Mouse (Mus musculus): ENCODE results near the gene Obsl1. TPM values are rescaled to one million over a fixed set of nuclear protein-coding genes. Genes with fewer than 3 reads are reported as not detected.

Gene Obsl1
- polyA plus RNA-seq, 1 experiment from 2014 or later, result not detected

DNA sequence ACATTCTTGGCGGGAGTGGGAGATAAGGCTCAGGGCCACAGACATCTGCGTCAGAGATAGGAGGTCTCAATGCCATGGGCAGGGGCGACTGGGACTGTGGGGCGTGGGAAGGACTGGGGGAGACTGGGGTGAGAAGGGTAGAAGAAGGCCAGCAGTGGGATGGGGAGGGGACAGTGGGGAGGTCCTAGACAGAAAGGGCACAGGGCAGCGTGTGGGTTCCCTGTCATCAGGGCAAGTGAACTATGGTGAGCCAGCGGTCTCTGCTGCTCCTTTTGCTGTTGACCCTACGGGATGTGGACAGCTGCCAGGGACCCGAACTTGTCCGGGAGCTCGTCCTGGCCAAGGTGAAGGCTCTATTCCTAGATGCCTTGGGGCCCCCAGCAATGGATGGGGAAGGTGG lies 754 bp upstream of the Obsl1 start, which contains the start of gene Inha:
TSS of gene Inha (plus strand) at position 72 of the 400 bp plus-strand sequence.
- H3K27ac ChIP-seq, result no peak within 1 kb of the TSS
- H3K79me2 ChIP-seq (ENCODE audit: inconsistent target), result no peaks in the 10 kb centered on the region
- WGBS (ENCODE audit: missing documents), result 88% methylated on average over 10 of the region's 10 CpGs
- no peak within 1 kb of the TSS for H3K4me3 ChIP-seq (ENCODE audit: inconsistent target)
- H3K36me3 ChIP-seq (ENCODE audit: inconsistent target), result no peaks in the 10 kb centered on the region

- no peak overlapping the region for H3K27ac ChIP-seq
- no peaks in the 10 kb centered on the region for H3K79me2 ChIP-seq (ENCODE audit: inconsistent target)
- H3K36me3 ChIP-seq (ENCODE audit: inconsistent target), result no peaks in the 10 kb centered on the region
- 2% methylated on average over 81 of the region's 84 CpGs for WGBS (ENCODE audit: missing documents)
- H3K4me3 ChIP-seq (ENCODE audit: inconsistent target), result no peak overlapping the region
Observed at GRCm38 (mm10) chr1:75505159-75505955, 895 bp downstream of the Obsl1 start.

DNA sequence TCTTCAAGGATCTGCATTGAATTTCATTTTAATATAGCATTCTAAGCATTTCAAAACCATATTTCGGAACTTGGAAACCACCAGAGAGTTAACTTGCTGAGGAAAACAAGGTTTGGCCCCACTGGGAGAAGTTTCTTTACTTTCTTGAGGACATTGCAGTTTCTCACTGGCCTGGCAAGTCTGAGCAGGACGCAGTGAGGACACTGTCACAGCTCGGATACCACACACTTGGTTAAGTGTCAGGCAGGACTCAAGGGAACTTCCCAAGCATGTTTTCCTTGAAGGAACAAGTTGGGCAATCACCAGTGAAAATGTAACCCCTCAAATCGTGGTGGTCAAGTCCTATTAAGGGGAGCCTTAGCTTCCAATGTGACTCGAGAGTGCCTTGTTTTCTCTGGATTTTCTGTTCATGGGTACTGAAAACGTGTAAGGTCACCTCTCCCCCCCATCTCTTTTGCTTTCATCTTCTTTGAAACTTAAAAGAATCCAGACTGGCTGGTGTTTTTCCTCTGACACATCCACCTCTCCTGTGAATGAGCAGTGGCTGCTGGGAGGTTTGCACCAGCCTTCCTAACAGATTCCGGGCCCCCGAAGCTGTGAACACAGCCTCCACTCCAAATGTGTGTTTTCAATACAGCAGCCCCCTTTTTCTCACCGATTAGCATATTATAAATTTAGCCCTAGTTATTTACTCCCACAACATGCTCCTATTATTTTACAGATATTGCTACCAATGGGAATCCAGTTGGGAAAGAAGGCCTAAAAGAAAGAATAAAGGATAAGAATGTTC lies 1.8 kb downstream of the Obsl1 start:
- Histone ChIP-seq H3K27ac (no peak overlapping the region), H3K4me3 (ENCODE audit: inconsistent target) (no peak overlapping the region), H3K36me3 (ENCODE audit: inconsistent target) (no peaks in the 10 kb centered on the region), H3K79me2 (ENCODE audit: inconsistent target) (no peaks in the 10 kb centered on the region)
- WGBS (ENCODE audit: missing documents), result 81% methylated on average over 6 of the region's 9 CpGs

GRCm38 (mm10) chr1:75503651-75503980 lies 2.6 kb downstream of the Obsl1 start:
- H3K27ac ChIP-seq, result no peak overlapping the region
- WGBS (ENCODE audit: missing documents), result 98% methylated on average over 23 of the region's 23 CpGs
- no peak overlapping the region for H3K4me3 ChIP-seq (ENCODE audit: inconsistent target)
- H3K79me2 ChIP-seq (ENCODE audit: inconsistent target), result no peaks in the 10 kb centered on the region
- H3K36me3 ChIP-seq (ENCODE audit: inconsistent target), result no peaks in the 10 kb centered on the region

DNA sequence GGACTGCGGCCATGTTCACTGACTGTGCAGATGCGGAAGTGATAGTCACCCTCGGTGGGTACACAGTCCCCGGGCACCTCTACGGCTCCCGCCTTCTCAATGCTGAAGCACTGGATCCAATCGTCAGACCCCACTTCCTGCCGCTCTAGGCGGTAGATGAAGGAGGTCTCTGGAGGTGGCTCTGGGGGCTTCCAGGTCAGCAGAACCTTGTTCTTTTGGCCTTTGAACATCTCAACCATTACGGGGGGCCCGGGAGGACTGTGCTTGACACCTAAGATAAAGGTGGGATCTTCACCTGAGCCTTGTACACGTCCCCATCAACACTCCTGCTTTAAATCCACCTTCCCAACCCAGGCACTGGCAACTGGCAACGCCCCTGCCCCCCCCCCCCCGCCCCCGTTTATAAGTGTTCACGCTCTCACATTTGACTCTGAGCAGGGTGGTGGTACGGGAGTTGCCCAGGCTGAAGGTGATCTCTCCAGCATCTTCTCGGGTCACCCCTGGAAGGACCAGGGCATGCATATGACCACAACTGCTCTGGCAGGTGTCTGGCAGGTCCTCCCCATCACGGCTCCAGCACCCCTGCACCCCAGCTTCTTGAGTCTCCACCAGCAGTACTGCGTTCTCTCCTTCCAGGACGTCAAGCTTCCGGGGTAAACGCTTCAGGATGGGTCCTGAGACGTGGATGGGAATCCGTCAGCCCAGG lies 3.2 kb downstream of the Obsl1 start:
- WGBS (ENCODE audit: missing documents), result 86% methylated on average over 24 of the region's 25 CpGs
- no peaks in the 10 kb centered on the region for H3K79me2 ChIP-seq (ENCODE audit: inconsistent target)
- H3K4me3 ChIP-seq (ENCODE audit: inconsistent target), result no peak overlapping the region
- H3K27ac ChIP-seq, result no peak overlapping the region
- H3K36me3 ChIP-seq (ENCODE audit: inconsistent target), result no peaks in the 10 kb centered on the region

- Histone ChIP-seq H3K4me3 (ENCODE audit: inconsistent target) (no peak overlapping the region), H3K27ac (no peak overlapping the region), H3K36me3 (ENCODE audit: inconsistent target) (no peaks in the 10 kb centered on the region), H3K79me2 (ENCODE audit: inconsistent target) (no peaks in the 10 kb centered on the region)
- WGBS (ENCODE audit: missing documents), result 94% methylated on average over 9 of the region's 9 CpGs
Observed at GRCm38 (mm10) chr1:75501905-75502304, 4.3 kb downstream of the Obsl1 start.

DNA sequence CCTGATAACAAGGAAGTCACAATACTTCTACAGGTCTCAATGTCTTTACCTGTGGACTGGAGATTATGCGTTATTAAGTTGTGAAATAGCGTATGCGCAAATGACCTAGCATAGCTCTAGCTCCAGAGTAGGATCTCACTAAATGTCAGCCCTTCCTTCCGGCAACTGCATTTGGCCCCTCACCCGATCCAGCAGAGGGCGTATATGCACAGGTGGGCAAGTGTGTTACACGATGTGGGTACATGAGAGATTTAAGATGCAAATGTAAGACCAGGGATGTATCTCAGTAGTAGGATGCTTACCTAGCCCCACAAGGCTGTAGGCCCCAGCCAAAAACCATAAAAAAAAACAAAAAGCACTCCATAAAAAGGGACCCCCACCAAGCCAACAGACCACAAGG lies 6.8 kb downstream of the Obsl1 start:
- Histone ChIP-seq H3K27ac (no peak overlapping the region), H3K36me3 (ENCODE audit: inconsistent target) (no peaks in the 10 kb centered on the region), H3K4me3 (ENCODE audit: inconsistent target) (no peak overlapping the region), H3K79me2 (ENCODE audit: inconsistent target) (no peaks in the 10 kb centered on the region)
- WGBS (ENCODE audit: missing documents), result 85% methylated on average over 7 of the region's 7 CpGs

GRCm38 (mm10) chr1:75498897-75499296 lies 7.4 kb downstream of the Obsl1 start:
- Histone ChIP-seq H3K79me2 (ENCODE audit: inconsistent target) (no peaks in the 10 kb centered on the region), H3K27ac (no peak overlapping the region), H3K36me3 (ENCODE audit: inconsistent target) (no peaks in the 10 kb centered on the region), H3K4me3 (ENCODE audit: inconsistent target) (no peak overlapping the region)
- 87% methylated on average over 4 of the region's 4 CpGs for WGBS (ENCODE audit: missing documents)

DNA sequence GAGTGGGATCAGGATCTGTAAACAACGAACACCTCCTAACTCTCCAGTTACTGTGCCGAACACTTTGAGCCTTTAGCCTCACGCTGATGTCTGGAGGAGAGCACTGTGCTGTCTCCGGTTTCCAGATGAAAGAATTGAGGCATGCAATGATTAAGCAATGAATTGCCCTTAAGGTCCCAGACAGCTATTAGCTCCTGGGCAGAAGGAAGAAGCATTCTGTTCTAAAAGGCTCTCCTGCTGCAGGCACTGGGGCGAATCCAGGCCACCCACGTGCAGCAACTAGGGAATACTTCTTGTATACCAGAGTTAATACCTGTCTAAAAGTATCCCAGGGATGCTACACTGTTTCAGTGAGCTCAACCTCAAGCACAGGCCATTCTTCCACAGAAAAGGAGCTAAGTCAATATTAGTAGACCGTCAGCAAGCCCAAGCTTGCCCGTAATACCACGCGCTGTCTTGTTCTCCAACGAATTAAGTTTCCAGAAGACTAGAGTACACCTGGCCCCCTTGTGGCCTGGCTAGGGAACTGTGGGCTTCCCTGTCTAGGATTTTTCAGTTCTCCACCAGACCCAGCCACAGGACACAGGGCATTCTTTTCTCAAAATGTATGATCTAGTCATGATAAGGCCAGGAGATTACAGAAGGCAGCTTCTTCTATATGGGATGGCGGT lies 11.2 kb downstream of the Obsl1 start:
- H3K36me3 ChIP-seq (ENCODE audit: inconsistent target), result no peaks in the 10 kb centered on the region
- WGBS (ENCODE audit: missing documents), result 75% methylated on average over 12 of the region's 12 CpGs
- no peak overlapping the region for H3K4me3 ChIP-seq (ENCODE audit: inconsistent target)
- no peaks in the 10 kb centered on the region for H3K79me2 ChIP-seq (ENCODE audit: inconsistent target)
- H3K27ac ChIP-seq, result no peak overlapping the region

GRCm38 (mm10) chr1:75492579-75493170 lies 13.6 kb downstream of the Obsl1 start:
- H3K36me3 ChIP-seq (ENCODE audit: inconsistent target), result no peaks in the 10 kb centered on the region
- 90% methylated on average over 24 of the region's 24 CpGs for WGBS (ENCODE audit: missing documents)

DNA sequence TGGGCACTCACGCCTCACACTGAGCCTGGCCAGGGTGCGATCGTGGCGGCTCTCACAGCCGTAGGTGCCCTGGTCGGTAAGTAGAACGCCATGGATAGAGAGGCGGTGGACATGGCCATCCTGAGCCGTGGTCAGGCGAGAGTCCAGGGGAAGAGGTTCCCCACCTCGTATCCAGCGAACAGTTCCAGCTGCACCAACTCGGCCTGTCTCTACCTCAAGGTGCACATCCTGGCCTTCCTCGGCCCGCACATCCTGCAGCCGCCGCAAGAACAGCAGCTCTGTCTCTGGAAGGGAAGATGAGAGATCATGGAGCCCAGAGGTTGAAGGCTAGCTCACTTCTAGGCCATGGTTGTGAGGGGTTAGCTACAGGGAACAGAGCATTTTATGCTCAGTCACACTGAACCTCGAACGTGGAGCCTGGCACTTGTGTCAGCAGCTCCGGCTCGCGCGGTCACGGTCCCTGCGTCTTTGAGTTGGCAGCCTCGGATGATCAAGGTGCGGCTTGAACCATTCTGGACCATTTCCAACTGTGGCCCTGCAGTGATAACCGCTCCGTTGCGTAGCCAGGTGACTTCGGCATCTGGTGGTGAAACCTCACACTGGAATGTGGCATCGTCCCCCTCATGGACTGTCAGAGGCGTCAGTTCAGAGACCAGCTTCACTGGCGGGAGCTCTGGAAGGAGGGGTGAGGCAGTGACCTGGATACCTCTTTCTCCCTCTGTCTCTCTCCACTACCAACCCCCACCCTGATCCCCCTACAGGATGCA lies 15.3 kb downstream of the Obsl1 start:
- Histone ChIP-seq H3K79me2 (ENCODE audit: inconsistent target) (no peaks in the 10 kb centered on the region), H3K4me3 (ENCODE audit: inconsistent target) (no peak overlapping the region), H3K27ac (no peak overlapping the region), H3K36me3 (ENCODE audit: inconsistent target) (no peaks in the 10 kb centered on the region)
- WGBS (ENCODE audit: missing documents), result 96% methylated on average over 34 of the region's 34 CpGs

More at GRCm38 (mm10) chr1:75492579-75493170, 13.6 kb downstream of the Obsl1 start:
- Histone ChIP-seq H3K4me3 (ENCODE audit: inconsistent target) (no peak overlapping the region), H3K79me2 (ENCODE audit: inconsistent target) (no peaks in the 10 kb centered on the region), H3K27ac (no peak overlapping the region)

DNA sequence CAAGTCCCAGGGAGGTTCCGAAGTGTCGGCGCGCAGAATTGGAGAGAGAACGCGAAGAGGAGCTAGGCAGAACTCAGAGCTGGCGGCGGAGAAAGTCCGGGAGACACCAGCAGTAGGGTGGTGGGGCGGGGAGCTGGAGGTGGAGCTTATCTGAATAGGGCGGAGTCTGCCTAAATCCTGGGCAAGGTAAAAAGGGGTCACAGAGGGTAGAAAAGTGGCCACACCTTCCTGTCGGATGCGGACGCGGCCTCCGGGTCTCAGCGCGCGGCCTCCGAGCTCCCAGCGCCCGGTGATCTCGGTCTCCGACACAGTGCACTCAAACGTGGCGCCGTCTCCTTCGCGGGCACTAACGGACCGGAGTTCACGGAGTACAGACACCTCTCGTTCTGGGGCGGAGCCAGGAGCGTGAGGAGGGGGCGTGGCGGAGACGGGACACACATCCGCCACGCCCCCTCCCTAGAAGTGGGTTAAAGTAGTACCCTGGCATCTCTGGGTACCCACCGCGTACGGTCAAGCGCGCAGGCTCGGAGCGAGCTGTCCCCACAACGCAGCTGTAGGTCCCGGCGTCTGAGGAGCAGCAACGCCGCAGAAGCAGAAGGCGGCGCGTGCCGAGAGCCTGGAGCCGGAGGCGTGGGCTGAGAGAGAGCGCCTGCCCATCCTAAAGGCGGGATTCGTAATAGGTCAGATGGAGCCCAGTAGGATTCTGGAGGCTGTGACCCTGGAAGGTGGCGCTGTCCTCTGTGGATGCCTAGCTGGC lies 18.7 kb downstream of the Obsl1 start:
- Histone ChIP-seq H3K27ac (no peak overlapping the region), H3K36me3 (ENCODE audit: inconsistent target) (no peaks in the 10 kb centered on the region), H3K4me3 (ENCODE audit: inconsistent target) (no peak overlapping the region), H3K79me2 (ENCODE audit: inconsistent target) (no peaks in the 10 kb centered on the region)
- WGBS (ENCODE audit: missing documents), result 3% methylated on average over 56 of the region's 62 CpGs

GRCm38 (mm10) chr1:75487040-75487404 lies 19.2 kb downstream of the Obsl1 start:
- Histone ChIP-seq H3K4me3 (ENCODE audit: inconsistent target) (no peak overlapping the region), H3K79me2 (ENCODE audit: inconsistent target) (no peaks in the 10 kb centered on the region), H3K27ac (no peak overlapping the region), H3K36me3 (ENCODE audit: inconsistent target) (no peaks in the 10 kb centered on the region)
- WGBS (ENCODE audit: missing documents), result 7% methylated on average over 13 of the region's 13 CpGs

All from macrophage (primary cell).